Mouse (Mus musculus) B cell, adult 67 days (primary cell): ENCODE results near the gene Gm21904. TPM values are rescaled to one million over a fixed set of nuclear protein-coding genes. Genes with fewer than 3 reads are reported as not detected.

Experiments used
- total RNA-seq, 2 experiments: library from RNA; stranded (reverse); gene quantifications; 4 replicates each; pipeline ENCODE4 v1.2.4; 2023

Gm21904 gene
- total RNA-seq = not detected

GRCm38 (mm10) chrY:17846166-17846565 lies at the start of gene Gm21904:
Gene Gm21904, minus strand, starts transcription at chrY:17846266.

GRCm38 (mm10) chrY:17874441-17874840 lies 28.4 kb upstream of the Gm21904 start, which contains the start of the genes Gm20772 and Gm20831:
Gene Gm20772, plus strand, starts transcription at chrY:17874741.
Gene Gm20831, plus strand, starts transcription at chrY:17874741.

Other genes starting within 250 kb of the Gm21904 start
- not detected for gene Gm20772, start 28.5 kb upstream of the Gm21904 start, total RNA-seq
- not detected for gene Gm20831, start 28.5 kb upstream of the Gm21904 start, total RNA-seq
- not detected for gene Srsy, start 91.1 kb upstream of the Gm21904 start, total RNA-seq
- not detected for gene Gm21764, start 215.5 kb upstream of the Gm21904 start, total RNA-seq
- not detected for gene Ssty1, start 242.8 kb upstream of the Gm21904 start, total RNA-seq